Mouse (Mus musculus) lung, postnatal 0 days (tissue): ENCODE data around the gene Mindy4.

Experiments
- CTCF ChIP-seq: IDR thresholded peaks from 2 replicates; pipeline ENCODE4 v1.5.1; 2016; ENCODE audit warnings: antibody characterized with exemption, mild to moderate bottlenecking
- EP300 ChIP-seq: IDR thresholded peaks from 2 replicates; pipeline ENCODE4 v1.6.1; 2016; ENCODE audit warnings: antibody characterized with exemption, mild to moderate bottlenecking, control low read depth

DNA sequence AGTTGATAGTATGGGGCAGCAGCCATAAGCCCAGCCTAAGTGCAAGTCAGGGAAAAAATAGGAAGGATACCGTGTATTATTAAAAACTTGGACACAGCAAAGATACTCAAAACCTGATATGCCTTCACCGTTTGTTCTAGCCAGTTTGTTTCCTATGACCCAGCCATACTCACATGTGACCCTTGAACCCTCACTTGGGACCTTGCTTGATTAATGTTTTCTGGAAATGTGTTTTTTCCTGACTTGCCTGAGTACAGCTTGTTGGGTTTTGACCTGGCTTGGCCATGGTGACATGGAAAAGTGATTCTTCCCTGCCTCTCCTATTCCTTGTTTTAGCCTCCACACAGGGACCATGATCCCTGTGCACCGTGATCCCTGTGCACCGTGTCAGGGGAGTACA lies 75.3 kb downstream of the Mindy4 start:
- TF ChIP-seq CTCF = no peak
- no peak for TF ChIP-seq EP300
